ENCODE assay signal across 23 mouse cellular contexts in the genomic region with DNA sequence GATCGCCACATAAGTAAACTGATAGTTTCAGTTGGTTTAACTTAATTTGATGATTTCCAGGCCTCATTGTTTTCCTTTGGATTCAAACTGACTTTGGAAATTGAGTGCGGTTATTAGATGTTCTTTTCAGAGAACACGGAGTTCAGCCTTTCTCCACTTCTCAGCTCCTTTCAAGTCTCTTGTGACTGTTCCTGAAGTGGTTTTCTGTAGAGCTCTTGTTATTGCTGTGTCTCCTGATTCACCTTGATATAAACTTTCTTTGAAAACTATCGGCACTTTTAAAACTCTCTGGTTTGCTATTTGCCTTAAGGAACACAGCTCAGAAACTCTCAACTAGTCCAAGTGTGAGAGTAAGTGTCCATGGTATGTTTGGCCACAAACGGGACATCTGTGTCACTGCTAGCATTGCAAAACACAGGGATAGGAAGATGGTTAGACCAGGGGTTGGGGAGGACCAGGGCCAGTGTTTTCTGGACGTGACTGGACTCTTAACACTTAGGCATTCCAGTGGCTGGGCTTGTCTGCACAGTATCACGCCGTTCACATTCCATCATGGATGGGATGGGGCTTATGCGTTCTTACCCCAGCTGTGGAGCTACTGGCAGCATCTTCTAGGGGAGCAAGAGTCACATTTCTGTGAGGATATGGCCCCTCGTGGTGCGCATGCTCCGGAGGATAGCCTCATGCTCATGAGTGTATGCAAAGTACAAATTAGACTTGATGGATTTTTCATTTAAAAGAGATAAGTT.
"Had no signal": no experiment of that assay in that cellular context is flagged by ENCODE, and none has a peak within 500 bp of the region (broad histone marks: within the 10 kb centered on the region; RNA-seq: fewer than 3 reads in every experiment).

No protein-coding gene starts in this region.

- H3K27me3 ChIP-seq: limb, embryonic 13.5 days; liver, embryonic 12.5 days; liver, embryonic 15.5 days; midbrain, embryonic 12.5 days; midbrain, embryonic 15.5 days; neural tube, embryonic 12.5 days; neural tube, embryonic 15.5 days had no signal

- H3K36me3 ChIP-seq: limb, embryonic 13.5 days; midbrain, embryonic 12.5 days; midbrain, embryonic 15.5 days; neural tube, embryonic 12.5 days; neural tube, embryonic 15.5 days had no signal

- H3K4me2 ChIP-seq: limb, embryonic 13.5 days; liver, embryonic 12.5 days; liver, embryonic 15.5 days; midbrain, embryonic 12.5 days; midbrain, embryonic 15.5 days; neural tube, embryonic 12.5 days; neural tube, embryonic 15.5 days had no signal

- ATAC-seq: intestine, postnatal 0 days; liver, embryonic 12.5 days; midbrain, embryonic 15.5 days had no signal

- DNase-seq: kidney, adult 2 months; kidney, postnatal 25 days; layer of hippocampus, adult 9-11 months; liver; right cerebral cortex, adult 18-20 months; right cerebral cortex, postnatal 14 days; right cerebral cortex, postnatal 4 days; thymus, adult 2 months; thymus, postnatal 14 days; thymus, postnatal 4 days had no signal

- H3K9me3 ChIP-seq: limb, embryonic 10.5 days; limb, embryonic 13.5 days; liver, embryonic 12.5 days; liver, embryonic 15.5 days; midbrain, embryonic 12.5 days; midbrain, embryonic 15.5 days; neural tube, embryonic 12.5 days; neural tube, embryonic 15.5 days had no signal

- H3K9ac ChIP-seq: limb, embryonic 13.5 days; liver, embryonic 12.5 days; liver, embryonic 15.5 days; midbrain, embryonic 12.5 days; midbrain, embryonic 15.5 days; neural tube, embryonic 12.5 days; neural tube, embryonic 15.5 days had no signal

- H3K4me3 ChIP-seq: layer of hippocampus, adult 2 months; limb, embryonic 10.5 days; limb, embryonic 13.5 days; liver, embryonic 12.5 days; liver, embryonic 15.5 days; midbrain, embryonic 12.5 days; midbrain, embryonic 15.5 days; neural tube, embryonic 12.5 days; neural tube, embryonic 15.5 days had no signal

- H3K4me1 ChIP-seq: limb, embryonic 10.5 days; limb, embryonic 13.5 days; liver, embryonic 12.5 days; liver, embryonic 15.5 days; midbrain, embryonic 15.5 days; neural tube, embryonic 12.5 days; neural tube, embryonic 15.5 days had no signal

- H3K27ac ChIP-seq: kidney, postnatal 0 days; layer of hippocampus, adult 2 months; limb, embryonic 10.5 days; limb, embryonic 13.5 days; liver, embryonic 12.5 days; liver, embryonic 15.5 days; macrophage; midbrain, embryonic 12.5 days; midbrain, embryonic 15.5 days; neural tube, embryonic 12.5 days; neural tube, embryonic 15.5 days; stomach, postnatal 0 days had no signal
